In the genomic region with DNA sequence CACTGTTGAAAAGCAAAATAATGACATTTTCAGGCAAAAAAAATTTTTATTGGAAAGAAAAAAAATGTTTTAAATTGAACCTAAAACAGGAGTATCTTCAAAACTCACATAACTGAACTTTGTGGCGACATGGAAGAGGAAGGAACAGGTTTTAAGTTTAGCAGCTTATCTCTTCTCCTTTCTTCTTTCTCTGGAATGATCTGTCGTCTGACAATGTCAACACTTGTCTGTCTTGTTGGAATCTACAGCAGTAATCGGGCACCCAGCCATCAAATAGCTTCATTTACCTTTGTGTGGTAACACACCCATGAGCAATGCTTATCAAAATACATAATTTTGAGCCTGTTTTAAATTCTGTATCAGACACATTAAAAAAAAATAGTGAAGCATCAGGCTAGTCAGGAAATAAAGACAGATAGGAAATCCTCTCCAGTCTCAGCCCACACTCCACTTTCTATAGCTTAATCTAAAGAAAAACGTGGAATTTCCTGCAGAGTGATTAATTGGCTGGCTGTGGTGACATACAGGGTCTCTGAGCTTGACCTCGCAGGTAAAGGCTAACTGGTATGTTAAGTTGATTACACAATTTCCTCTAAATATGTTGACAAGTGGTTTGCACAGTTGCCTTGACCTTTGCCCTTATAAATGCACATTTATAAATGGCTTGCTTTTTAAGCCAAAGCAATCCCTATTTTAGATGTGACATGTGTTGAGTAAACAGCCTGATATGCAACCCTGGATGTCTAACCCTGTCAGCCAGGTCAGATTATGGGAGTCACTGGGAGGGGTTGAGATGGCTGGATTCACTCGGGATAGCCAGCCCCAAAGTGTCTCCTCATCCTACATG, we compare ENCODE assay signal across 21 mouse cellular contexts.
DNase-seq lines count a peak whose midpoint lies in the region; ATAC-seq and TF ChIP-seq lines count a peak whose summit lies in the region.
"Had no signal": no experiment of that assay in that cellular context is flagged by ENCODE, and none has a peak within 500 bp of the region (broad histone marks: within the 10 kb centered on the region; RNA-seq: fewer than 3 reads in every experiment).

No protein-coding gene starts in this region.

- DNase-seq in 416B (ENCODE audit: low read depth), result peak; percentile 50
- no peak for DNase-seq in liver, embryonic 14.5 days (ENCODE audit: low read depth in 3 of 3, low spot score in 3 of 3)
- peak; percentile 63 for DNase-seq in yolk sac, embryonic 10.5 days (ENCODE audit: low spot score)
- DNase-seq in thymus, postnatal 14 days, result no peak
- DNase-seq: adrenal gland, adult 2 months; adrenal gland, postnatal 25 days; cerebellum, adult 18-20 months; cerebellum, adult 9-11 months; cerebellum, postnatal 36 days; forebrain, postnatal 0 days; gastrocnemius, adult 2 months; gastrocnemius, postnatal 25 days; heart, postnatal 36 days had no signal

- H3K36me3 ChIP-seq in intestine, embryonic 15.5 days, result no peaks in the 10 kb centered on the region
- H3K36me3 ChIP-seq in intestine, embryonic 16.5 days (ENCODE audit: control insufficient read depth, insufficient read depth, low read length), result no peaks in the 10 kb centered on the region
- H3K36me3 ChIP-seq in liver, embryonic 14.5 days (replicated peaks; ENCODE audit: control insufficient read depth, insufficient read depth, low read depth), result no peaks in the 10 kb centered on the region
- H3K36me3 ChIP-seq: embryonic facial prominence, embryonic 10.5 days; heart, embryonic 13.5 days; hindbrain, embryonic 13.5 days had no signal

- no peak for TF ChIP-seq CTCF in liver, embryonic 14.5 days (IDR thresholded peaks at IDR 0.05; ENCODE audit: low read depth)

- no peaks in the 10 kb centered on the region for H3K9me3 ChIP-seq in intestine, embryonic 15.5 days
- no peaks in the 10 kb centered on the region for H3K9me3 ChIP-seq in intestine, embryonic 16.5 days (ENCODE audit: control insufficient read depth, low read length)
- H3K9me3 ChIP-seq in liver, embryonic 14.5 days (ENCODE audit: control insufficient read depth, low read length), result no peaks in the 10 kb centered on the region
- H3K9me3 ChIP-seq: embryonic facial prominence, embryonic 10.5 days; forebrain, embryonic 13.5 days; heart, embryonic 13.5 days; hindbrain, embryonic 13.5 days had no signal

- H3K4me2 ChIP-seq in intestine, embryonic 15.5 days (replicated peaks), result no peak overlapping the region
- H3K4me2 ChIP-seq in intestine, embryonic 16.5 days (ENCODE audit: low read depth, low read length), result no peak overlapping the region
- H3K4me2 ChIP-seq in liver, embryonic 14.5 days (ENCODE audit: low read depth), result no peak overlapping the region
- H3K4me2 ChIP-seq: forebrain, embryonic 13.5 days; heart, embryonic 13.5 days; hindbrain, embryonic 13.5 days had no signal

- H3K27ac ChIP-seq in intestine, embryonic 15.5 days, result 0 out of 2 replicates have a peak overlapping the region, but pooled peaks have one; percentile 9
- no peak overlapping the region for H3K27ac ChIP-seq in intestine, embryonic 16.5 days (ENCODE audit: low read length)
- H3K27ac ChIP-seq in liver, embryonic 14.5 days, result no peak overlapping the region
- H3K27ac ChIP-seq: embryonic facial prominence, embryonic 10.5 days; forebrain, embryonic 13.5 days; gastrocnemius, adult 2 months; heart, embryonic 13.5 days; hindbrain, embryonic 13.5 days had no signal

- ATAC-seq in intestine, embryonic 15.5 days, result no peak
- ATAC-seq in intestine, embryonic 16.5 days, result no peak
- peak; percentile 26; the same call in 1 of the 2 replicates for ATAC-seq in liver, embryonic 14.5 days (ENCODE audit: insufficient read depth)
- no peak for ATAC-seq in megakaryocyte-erythroid progenitor cell, adult 5-6 weeks (replicated peaks; ENCODE audit: low FRiP score, low TSS enrichment, poor library complexity, severe bottlenecking)
- ATAC-seq: forebrain, embryonic 13.5 days; forebrain, postnatal 0 days had no signal

- no peak overlapping the region for H3K9ac ChIP-seq in intestine, embryonic 15.5 days
- H3K9ac ChIP-seq in intestine, embryonic 16.5 days (ENCODE audit: low read depth, low read length), result no peak overlapping the region
- no peak overlapping the region for H3K9ac ChIP-seq in liver, embryonic 14.5 days (replicated peaks)
- H3K9ac ChIP-seq: forebrain, embryonic 13.5 days; forebrain, postnatal 0 days; heart, embryonic 13.5 days; hindbrain, embryonic 13.5 days had no signal

- no peak overlapping the region for H3K4me3 ChIP-seq in intestine, embryonic 15.5 days (replicated peaks)
- H3K4me3 ChIP-seq in intestine, embryonic 16.5 days (ENCODE audit: low read length), result no peak overlapping the region
- H3K4me3 ChIP-seq in liver, embryonic 14.5 days (ENCODE audit: insufficient read depth in 1 of 2, low read depth in 2 of 2, low read length in 2 of 2), result no peak overlapping the region
- H3K4me3 ChIP-seq: embryonic facial prominence, embryonic 10.5 days; forebrain, embryonic 13.5 days; gastrocnemius, adult 2 months; heart, embryonic 13.5 days; hindbrain, embryonic 13.5 days had no signal

- H3K4me1 ChIP-seq in intestine, embryonic 15.5 days (replicated peaks), result peaks cover 33% of the 10 kb centered on the region
- H3K4me1 ChIP-seq in intestine, embryonic 16.5 days (ENCODE audit: control insufficient read depth, insufficient read depth, low read length), result peaks cover 46% of the 10 kb centered on the region
- peaks cover 20 to 43% of the 10 kb centered on the region in 2 experiments for H3K4me1 ChIP-seq in liver, embryonic 14.5 days (replicated peaks; ENCODE audit: control insufficient read depth in 2 of 2, insufficient read depth in 2 of 2, low read length in 1 of 2)

- no peaks in the 10 kb centered on the region for H3K27me3 ChIP-seq in intestine, embryonic 15.5 days (replicated peaks)
- no peaks in the 10 kb centered on the region for H3K27me3 ChIP-seq in intestine, embryonic 16.5 days (replicated peaks; ENCODE audit: control insufficient read depth, insufficient read depth, low read length)
- H3K27me3 ChIP-seq in liver, embryonic 14.5 days (ENCODE audit: control insufficient read depth, insufficient read depth, low read length), result no peaks in the 10 kb centered on the region
- H3K27me3 ChIP-seq: CH12.LX; heart, embryonic 13.5 days had no signal

- no peak for TF ChIP-seq EP300 in liver, embryonic 14.5 days (IDR thresholded peaks at IDR 0.05; ENCODE audit: low read depth)

- WGBS in intestine, embryonic 15.5 days, result 34% methylated on average over 6 of the region's 6 CpGs
- 41% methylated on average over 6 of the region's 6 CpGs for WGBS in intestine, embryonic 16.5 days
- WGBS in liver, embryonic 14.5 days (ENCODE audit: insufficient replicate concordance), result 25% methylated on average over 6 of the region's 6 CpGs

Comparison
In these comparisons a context has a peak if more than half of its experiments do, and no peak if none do; other contexts are left out.
1. DNase-seq: peak in 416B (single experiment) and yolk sac, embryonic 10.5 days (single experiment); none in liver, embryonic 14.5 days (0 of 3) and thymus, postnatal 14 days (single experiment).